Mouse (Mus musculus) c-Kit-positive CD71-positive TER-119-negative erythroid progenitor cells, embryonic 14.5 days (primary cell): ENCODE measurements around the gene Nwd2.

Experiments used
- DNase-seq: peaks from one replicate; pipeline ENCODE4 v3.0.0-alpha.2; 2013; ENCODE audit warnings: low read depth

The Nwd2 gene

DNA sequence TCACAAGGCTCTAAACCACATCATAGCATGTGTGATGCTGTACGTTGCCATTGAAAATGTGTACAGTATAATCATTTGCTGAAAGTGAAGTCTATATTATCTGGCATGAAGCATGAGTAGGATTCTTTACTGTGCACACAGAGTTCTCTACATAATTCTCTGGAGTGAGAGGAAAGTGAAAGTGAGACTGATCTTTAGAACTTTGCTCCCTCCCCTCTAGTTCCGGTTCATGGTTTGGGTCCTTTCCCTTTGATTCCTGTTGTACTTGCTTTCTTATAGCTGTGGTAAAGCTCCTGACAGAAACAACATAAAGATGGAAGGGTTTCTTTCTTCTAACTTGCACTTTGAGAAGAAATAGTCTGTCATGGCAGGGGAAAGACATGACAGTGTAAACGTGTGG lies 107.0 kb downstream of the Nwd2 start:
- DNase-seq: no peak

DNA sequence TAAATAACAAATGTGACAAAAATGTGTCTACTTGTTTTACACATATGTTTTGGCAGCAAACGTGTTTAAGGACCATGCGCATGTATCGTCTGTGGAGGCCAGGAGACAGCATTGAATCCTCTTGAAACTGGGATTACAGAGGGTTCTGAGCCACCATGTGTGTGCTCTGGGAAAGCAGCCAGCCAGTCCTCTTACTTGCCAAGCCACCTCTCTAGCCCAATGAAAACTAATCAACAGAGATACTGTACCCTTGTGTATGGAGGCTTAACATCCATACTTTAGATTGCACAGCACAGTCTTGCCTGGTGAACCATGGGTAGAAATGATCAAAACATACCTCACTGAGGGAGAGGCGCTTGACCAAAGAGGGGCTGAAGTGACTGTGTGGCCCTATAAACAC lies 117.0 kb downstream of the Nwd2 start:
- no peak for DNase-seq

DNA sequence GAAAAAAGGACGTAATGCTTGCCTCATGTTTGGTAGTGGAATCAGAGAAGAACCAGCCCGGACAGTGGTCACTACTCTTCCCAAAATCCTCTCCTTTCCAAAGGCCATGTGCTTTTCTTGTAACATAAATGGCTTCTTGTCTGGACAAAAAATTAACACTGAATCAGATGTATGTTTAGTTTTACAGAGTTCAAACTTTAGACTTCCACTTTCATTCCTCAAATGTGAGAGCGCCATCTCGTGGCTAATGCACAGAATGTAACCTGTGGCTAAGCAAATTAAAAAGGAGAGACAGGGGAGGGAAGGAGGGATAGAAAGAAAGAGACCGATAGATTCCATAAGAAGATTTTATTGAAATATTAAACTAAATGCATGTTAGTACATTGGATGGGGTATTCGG lies 117.8 kb downstream of the Nwd2 start:
- peak; percentile 23 for DNase-seq

DNA sequence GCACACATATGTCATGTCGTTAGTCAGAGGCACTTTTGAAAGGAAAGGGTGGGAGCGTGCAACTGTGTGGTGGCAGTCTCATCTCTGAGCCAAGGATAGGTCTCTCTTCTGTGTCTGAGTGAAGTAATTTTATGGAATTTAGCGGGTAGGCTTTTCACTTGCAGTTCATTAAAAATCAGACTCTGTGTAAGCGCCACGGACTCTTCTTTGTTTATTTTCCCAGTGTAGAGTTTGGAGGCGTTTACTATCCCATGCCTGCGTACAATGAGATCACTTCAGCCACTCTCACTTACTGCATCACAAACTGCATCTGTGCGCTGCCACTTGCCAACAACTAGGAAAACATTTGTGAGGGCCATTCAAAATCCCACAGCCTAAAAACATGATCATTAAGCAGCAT lies 118.6 kb downstream of the Nwd2 start:
- no peak for DNase-seq

DNA sequence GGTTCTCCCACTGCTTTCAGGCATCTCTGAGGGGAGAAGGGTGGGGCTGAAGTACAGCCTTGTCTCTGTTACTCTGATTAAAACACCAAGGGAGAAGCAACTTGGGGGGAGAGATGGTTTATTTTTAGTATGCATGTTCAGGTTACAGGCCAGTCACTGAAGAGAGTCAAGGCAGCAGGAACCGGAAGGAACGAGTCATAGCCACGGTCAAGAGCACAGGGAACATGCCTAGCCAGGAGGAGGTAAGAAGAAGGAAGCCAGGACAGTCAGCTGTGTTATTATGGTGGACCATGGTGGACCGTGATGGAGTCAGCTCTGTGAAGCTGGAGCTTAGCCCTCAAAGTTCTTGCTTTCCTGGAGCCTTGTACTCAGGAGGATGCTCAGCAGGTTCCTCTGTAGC lies 119.3 kb downstream of the Nwd2 start:
- no peak for DNase-seq

DNA sequence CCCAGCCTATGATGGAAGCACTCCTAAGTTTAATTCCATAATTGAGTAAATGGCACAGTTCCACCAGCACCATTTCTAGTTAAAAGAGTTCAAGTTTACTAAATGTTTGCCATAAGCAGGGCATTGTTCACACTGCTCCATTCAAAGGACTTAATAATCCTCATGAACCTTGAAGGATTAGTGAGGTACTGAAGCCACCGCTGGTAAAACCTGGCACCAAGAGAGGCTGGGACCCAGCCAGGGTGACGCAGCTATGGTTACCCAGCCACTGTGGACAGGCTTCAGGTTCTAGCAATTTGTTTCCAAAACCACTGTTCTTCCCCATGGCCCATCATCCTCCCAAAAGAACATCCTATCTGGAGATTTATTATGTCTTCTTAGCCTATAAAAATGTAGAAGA lies 124.1 kb downstream of the Nwd2 start:
- DNase-seq: no peak

DNA sequence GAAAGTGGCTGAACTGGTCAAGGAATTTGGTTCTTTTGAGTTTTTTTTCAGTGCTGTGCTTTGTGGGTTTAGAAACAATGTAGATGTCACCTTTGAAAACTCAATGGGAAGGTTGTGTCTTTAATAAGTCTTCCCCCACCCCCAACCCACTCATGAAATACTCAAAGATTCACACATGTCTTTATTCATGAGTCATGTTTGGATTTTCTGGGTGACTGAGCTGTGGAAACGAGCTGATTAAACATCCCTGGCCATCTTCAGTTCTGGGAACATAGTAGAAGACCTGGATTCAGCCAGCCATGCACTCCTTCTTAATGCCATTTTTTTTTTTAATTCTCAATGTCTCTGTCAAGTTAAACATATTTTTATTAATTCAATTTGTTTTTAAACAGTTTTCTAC lies 124.7 kb downstream of the Nwd2 start:
- no peak for DNase-seq

DNA sequence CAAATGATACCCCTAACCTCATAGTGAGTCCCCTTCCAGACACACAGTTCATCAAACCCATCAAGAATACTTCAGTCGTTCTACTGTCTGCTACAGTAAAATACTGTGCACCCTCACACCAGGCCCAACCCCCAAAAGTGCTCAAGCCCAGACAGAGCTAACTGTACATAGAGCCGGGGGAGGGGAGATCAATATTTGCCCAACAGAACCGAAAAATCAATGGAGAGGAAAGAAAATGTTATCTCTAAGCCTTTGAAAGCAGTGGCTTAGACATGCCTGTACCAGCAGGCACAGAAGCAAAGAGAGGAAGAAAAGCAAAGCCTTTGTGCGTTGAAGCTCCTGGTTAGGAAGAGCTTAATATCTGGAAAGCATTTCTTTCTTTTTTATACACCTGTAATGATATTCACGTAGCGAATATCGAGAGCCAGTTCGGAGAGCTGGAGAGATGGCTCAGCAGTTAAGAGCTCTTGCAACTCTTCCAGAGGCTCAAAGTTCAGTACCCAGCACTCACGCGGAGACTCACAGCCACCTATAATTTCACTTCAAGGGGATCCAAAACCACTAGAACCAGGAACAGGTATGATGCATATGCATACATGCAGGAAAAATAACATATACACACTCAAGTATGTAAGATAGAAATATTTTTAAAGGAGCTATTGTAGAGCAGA lies 139.4 kb downstream of the Nwd2 start:
- DNase-seq: no peak

DNA sequence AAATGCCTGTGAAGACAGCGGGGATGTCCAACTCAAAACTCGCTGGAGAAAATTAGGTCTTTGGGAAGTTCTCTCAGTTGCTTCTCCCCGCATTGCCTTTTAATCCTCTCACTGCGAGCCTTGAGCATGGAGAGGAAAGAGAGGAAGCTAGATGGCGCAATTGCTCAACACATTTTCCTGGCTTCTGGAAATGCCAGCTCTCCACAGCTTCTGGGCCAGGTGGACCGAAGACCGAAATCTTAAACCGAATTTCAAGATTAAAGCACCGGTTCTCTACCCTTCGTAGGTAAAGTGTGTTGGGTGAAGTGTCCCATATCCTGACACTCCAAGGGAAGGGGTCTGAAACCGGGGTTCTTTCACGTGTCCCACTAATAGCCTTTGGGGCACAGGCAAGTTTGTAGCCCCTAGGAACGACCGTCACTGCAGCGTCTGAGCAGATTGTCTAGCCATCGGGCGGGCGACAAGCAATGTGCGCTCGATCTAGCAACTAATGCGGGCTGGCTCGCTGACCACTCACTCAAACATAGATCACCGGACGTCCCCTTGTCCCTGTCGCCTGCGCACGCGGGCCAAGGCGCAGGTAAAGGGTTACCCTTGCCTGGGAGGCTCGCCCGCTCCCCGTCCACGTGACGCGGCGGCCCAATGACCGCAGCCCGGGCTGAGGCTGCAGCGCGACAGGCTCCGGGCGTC lies 163.1 kb downstream of the Nwd2 start, which contains the start of gene 0610040J01Rik:
0610040J01Rik (plus strand) TSS at position 545 of the 690 bp plus-strand sequence.
- DNase-seq: peak; percentile 40

DNA sequence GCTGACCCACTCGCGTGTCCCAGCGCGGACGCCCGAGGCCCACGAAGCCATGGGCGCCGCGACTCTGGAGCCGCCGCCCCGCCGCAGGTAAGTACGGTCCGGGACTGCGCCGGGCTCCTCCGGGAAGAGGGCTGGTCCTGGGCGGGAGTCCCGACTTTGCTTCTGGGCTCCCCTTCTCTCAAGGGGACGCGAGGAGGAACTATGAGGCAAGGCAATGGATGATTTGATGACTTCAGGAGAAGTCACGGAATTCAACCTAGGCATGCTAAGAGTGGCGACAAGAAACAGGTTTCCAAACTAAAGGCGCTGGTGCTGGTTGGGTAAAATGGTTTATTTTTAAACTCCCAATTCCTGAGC lies 163.6 kb downstream of the Nwd2 start:
- no peak for DNase-seq

DNA sequence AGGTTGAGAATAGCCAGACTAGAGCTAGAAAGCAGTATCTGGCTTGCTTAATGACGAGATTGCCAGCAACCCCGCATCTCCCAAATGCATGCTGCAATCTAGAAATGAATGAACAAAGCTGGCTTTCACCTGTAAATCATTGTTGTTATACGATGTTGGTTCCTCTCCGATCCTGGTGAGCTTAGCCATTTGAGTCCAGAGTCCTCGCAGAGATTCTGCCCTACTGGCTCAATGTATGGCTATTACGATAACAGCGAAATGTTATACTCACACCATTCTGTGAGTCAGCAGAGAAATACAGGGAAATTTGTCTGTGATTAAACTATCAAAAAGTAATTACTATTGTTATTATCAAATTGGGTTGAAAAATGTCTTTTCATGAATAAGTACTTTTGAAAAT lies 167.7 kb downstream of the Nwd2 start:
- DNase-seq: no peak

DNA sequence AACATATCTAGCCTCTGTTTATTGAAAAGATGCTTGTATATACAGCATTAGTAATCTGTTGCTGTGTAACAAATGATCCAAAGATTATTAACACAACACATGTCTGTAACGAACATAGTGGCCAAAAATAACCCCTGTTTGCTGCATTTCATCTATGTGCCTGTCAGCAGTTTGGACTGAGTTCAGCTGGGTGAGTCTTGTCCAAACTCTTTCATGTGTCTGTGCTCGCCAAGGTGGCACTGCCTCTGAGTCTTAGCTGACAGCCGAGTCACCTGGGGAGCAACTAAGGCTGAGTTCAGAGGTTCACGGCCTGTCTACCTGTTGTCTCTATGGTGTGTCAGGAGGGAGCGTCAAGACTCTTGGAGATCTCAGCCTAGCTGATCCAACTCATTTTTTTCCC lies 168.4 kb downstream of the Nwd2 start:
- DNase-seq: no peak

DNA sequence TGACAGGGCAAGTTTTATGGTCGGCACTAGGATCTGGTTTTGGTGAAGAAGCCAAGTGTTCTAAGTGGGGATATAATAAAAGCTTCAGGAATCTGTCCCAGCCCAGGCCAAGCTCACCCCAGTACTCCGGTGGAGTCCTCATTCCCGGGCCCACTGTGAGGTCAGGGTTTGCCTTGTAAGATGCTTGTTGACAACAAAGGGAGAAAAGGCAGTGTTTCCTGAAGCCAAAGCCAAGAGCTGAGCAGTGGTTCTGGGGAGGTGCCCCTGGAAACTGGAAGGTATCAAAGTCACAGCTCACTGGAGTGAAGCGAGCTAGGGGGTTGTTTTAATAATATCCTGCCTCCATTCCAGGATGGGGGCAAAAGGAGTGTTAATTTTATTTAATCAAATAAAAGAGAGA lies 170.1 kb downstream of the Nwd2 start:
- no peak for DNase-seq

DNA sequence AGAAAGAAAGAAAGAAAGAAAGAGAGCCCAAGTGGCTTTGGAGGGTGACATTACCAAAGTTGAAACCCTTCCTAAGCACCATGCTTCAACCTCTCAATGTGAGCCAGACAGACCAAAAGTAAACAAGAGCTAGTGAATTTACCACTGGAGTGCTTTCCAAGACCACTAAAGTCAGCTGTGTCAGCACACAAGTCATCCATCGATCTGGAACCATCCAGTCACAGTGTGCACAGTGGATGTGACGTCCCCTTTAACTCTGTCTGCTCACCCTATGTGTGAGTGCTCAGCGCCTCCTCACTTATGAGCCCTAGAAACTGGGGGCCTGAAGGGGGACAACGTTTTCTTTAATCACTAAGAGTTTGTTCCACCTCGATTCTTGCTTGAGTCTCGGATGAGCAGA lies 170.6 kb downstream of the Nwd2 start:
- no peak for DNase-seq

DNA sequence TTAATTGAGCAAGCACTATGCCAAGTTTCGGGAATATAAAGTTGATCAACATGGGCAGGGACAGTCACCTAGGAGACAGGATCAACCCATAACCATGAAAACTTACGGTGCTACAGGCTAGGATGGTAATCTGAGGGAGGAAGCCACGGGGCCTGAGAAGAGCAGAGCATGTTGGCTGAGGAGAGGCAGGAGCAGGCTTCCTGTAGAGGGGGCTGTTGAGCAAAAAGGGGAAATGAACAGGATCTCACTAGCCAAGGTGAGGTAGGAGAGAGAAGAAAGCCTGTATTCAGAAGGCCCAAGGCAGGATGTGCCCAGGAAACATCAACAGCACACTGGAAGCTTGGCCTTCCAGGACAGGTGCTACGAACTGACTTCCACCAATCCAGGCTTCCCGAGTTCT lies 172.3 kb downstream of the Nwd2 start:
- DNase-seq: no peak

DNA sequence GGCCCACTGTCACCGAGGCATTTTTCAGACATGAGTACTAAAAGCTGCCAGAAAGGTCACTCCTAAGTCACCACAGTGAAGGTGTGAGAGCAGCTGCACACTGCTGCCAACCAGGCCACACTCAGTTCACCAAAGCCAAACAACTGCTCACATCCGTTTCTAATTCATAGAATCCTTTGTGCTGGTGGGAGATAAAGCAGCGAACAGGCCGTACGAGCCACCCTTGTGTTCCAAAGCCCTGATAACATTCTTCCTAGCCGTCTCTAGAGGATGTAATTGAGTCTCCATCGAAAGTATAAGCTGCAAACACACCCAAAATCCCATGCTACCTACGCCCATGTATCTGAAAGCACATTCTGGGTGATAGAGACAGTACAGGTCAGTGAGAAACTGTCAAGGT lies 173.0 kb downstream of the Nwd2 start:
- DNase-seq: peak; percentile 45

DNA sequence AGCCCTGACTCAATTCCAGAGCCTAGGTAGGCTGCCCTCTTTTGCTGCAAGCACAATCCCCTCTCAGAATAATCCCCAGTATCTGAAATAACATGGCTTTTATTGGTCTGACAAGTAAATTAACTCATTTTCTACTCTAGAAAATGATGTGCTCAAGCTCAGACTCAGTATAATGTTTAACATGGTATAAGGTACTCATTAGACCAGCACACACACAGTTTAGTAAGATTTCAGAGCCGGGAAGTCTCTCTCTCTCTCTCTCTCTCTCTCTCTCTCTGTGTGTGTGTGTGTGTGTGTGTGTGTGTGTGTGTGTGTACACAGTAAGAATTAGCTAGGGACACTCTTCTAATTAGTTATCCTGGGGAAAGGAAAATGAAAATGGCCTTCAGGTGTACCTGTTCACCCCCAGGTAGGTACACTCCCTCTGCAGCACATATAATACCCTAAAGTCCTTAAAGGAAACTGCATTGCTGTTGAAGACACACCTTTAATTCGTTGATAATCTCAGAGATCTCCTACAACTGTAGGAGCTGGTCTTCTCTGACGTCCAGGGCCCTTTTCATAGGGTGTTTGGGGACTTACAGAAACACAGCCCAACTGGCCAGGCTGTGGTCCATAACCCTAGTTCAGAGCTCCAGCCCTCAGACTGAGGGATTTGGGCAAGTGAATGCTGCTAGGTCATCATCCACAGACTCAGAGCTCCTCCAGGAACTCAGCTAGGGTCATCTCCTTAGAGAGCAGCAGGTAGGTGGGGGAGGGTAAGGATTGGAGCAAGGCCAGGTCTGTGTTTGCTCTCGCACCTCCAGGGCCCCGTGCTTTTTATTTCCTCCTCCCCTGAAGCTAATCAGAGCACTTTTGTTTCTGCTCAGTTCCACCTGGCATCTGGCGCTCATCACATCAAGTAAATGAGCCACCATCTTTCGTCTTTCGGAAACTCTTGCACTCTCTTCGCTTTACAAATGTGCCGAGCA lies 174.7 kb downstream of the Nwd2 start:
- DNase-seq: no peak

DNA sequence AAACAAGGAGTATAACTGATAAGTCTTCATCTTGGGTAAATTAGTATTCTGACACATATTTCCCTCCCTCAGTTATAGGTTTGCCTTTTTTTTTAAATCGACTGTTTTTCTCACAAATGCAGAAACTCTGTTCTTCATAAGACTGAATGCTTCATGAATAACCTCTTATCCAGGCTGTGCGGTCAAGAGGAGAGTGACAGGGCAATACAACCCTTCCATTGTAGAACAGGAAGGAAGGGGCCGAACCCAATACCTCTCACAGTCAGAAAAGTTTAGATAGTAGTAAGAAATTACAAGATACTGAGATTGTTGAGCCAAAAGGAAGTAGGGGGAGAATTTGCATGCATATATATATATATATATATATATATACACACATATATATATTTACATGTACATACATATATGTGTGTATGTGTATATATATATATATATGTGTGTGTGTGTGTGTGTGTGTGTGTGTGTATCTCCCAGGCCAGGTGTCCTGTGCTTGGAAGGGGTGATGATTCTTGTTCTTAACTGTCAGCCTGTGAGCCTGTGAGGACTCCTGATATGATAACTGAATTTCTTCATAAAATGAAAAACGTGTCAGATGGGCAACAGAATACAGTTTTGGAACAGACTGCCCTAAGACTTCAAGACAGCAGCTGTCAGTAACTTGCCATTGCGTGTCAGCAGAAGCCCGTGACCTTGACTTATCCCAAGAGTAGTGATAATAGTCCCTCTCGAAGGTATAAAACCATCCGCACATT lies 175.9 kb downstream of the Nwd2 start:
- no peak for DNase-seq

DNA sequence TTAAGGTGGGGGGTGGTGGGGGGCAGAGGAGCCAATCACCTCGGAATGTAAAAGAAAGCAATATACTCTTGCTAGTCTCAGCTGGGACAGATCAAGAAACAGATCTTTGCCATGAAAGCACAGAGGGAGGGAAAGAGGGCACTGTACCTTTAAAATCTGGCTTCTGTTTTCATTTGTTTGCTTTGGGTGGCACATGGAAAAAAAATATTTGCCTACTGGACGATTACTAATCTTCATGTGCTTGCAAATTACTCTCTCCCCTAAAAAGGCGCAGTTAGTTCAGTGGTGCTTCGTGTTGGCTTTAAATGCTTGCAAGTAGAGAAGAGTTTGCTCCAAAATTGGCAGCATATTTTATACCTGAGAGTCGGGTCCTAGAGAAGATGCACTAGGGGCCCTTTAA lies 177.0 kb downstream of the Nwd2 start:
- DNase-seq: no peak

DNA sequence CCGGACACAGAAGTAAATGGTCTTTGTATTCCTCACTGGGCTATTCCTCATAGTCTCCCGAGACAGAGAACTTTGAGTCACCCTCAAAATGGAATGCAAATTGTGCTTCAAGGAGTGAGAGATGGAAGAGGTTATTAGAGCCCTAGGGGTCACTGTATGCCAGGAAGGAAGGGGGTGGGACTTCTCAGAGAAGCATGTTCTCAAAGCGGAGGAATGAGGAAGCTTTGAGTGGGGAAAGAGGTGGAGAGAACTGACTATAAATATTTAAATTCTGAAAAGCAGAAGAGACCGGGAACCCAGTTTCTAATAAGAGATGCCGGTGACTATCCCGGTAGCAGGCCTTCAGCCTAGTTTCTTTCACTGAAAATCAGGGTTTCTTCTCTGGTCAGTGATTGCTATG lies 178.1 kb downstream of the Nwd2 start:
- no peak for DNase-seq

DNA sequence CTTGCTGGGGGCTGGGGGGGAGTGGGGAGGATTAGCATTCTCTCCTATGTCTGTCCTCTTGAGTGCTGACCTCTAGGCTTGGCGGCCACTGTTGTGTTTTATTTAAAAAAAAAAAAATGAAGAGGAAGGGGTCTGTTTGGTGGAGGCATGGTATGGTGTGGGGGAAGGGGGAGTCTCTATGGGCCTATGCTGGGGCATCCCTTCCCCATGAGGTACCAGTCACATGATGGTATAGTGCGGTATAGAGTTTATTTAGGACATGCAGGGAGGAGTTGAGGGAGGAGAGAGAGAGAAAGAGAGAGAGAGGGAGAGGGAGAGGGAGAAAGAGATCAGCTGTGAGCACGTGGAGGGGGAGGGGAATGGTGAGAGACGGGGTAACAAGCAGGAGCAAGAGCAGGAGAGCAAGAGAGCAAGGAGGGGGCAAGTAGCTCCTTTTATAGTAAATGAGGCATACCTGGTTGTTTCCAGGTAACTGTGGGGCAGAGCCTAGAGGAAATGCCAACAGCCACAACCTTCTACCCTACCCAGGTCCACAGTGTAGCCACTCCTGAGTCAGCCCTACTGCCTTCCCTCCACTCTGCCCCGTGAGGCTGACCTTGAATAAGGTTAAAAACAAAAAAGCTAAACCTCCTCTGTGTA lies 178.6 kb downstream of the Nwd2 start:
- no peak for DNase-seq
